Mouse (Mus musculus) stomach, embryonic 14.5 days (tissue): Measurements from ENCODE around the gene Actc1. TPM values are rescaled to one million over a fixed set of nuclear protein-coding genes. Genes with fewer than 3 reads are reported as not detected.

ENCODE experiments used
- ATAC-seq: fragments of 200-750 bp; cut with Nextera tagmentation; 2 replicates; pipeline ENCODE4 v1.8.0; 2017; ENCODE audit warnings: low read depth, moderate TSS enrichment; ENCODE audit not compliant: insufficient number of reproducible peaks, insufficient read depth, low FRiP score
- H3K27ac ChIP-seq: fragments of 300-500 bp; sonication (generic); 2 replicates; pipeline ENCODE4 v1.5.1; 2014; ENCODE audit warnings: mild to moderate bottlenecking, low read length, moderate library complexity, mixed read lengths
- H3K27me3 ChIP-seq: fragments of 300-500 bp; sonication (generic); 2 replicates; pipeline ENCODE4 v1.6.1; 2014; ENCODE audit warnings: low read length, control low read depth, mixed read lengths; ENCODE audit not compliant: control insufficient read depth, insufficient read depth
- H3K36me3 ChIP-seq: fragments of 300-500 bp; sonication (generic); 2 replicates; pipeline ENCODE4 v1.6.1; 2014; ENCODE audit warnings: mild to moderate bottlenecking, control low read depth, low read length, moderate library complexity, mixed read lengths; ENCODE audit not compliant: control insufficient read depth, insufficient read depth
- H3K4me1 ChIP-seq: fragments of 300-500 bp; sonication (generic); 2 replicates; pipeline ENCODE4 v1.6.1; 2014; ENCODE audit warnings: low read length, control low read depth, mixed read lengths; ENCODE audit not compliant: control insufficient read depth, insufficient read depth
- H3K4me2 ChIP-seq: fragments of 300-500 bp; sonication (generic); replicated peaks from 2 replicates; pipeline ENCODE4 v1.6.1; 2014; ENCODE audit warnings: low read depth, low read length, control low read depth
- H3K4me3 ChIP-seq: fragments of 300-500 bp; sonication (generic); 2 replicates; pipeline ENCODE4 v1.5.1; 2014; ENCODE audit warnings: low read depth, low read length, control low read depth
- H3K9ac ChIP-seq: fragments of 300-500 bp; sonication (generic); replicated peaks from 2 replicates; pipeline ENCODE4 v1.6.1; 2014; ENCODE audit warnings: low read depth, mild to moderate bottlenecking, control low read depth, low read length, moderate library complexity, mixed read lengths
- H3K9me3 ChIP-seq: fragments of 300-500 bp; sonication (generic); 2 replicates; pipeline ENCODE4 v1.6.1; 2016; ENCODE audit warnings: low read depth, low read length, control low read depth; ENCODE audit not compliant: control insufficient read depth
- WGBS: fragments of 180-500 bp; shearing (Covaris S2); extraction: QIAGEN DNeasy Blood & Tissue Kit; methylation state at CpG from one replicate; pipeline ENCODE4 v1.1.7; 2014; 5-methylcytosine and 5-hydroxymethylcytosine counted together
- polyA plus RNA-seq: library from polyadenylated mRNA; unstranded; fragments of >200 nt; fragmentation: Nextera tagmentation; extraction: Ambion mirVana; gene quantifications from 2 replicates; pipeline ENCODE4 v1.2.1, GENCODE M21; 2014

The Actc1 gene
- polyA plus RNA-seq, 1 experiment from 2014 or later: 43.6 TPM

- WGBS: 92% methylated on average over 5 of the region's 5 CpGs
- no peak overlapping the region for H3K27ac ChIP-seq
- ATAC-seq: no peak
- H3K9ac ChIP-seq: no peak overlapping the region
- H3K4me2 ChIP-seq: no peak overlapping the region
- no peaks in the 10 kb centered on the region for H3K9me3 ChIP-seq
- H3K4me3 ChIP-seq: no peak overlapping the region
- no peaks in the 10 kb centered on the region for H3K36me3 ChIP-seq
- H3K27me3 ChIP-seq: no peaks in the 10 kb centered on the region
- no peaks in the 10 kb centered on the region for H3K4me1 ChIP-seq
Measured at GRCm38 (mm10) chr2:114046151-114046664, 7.1 kb downstream of the Actc1 start.

- no peak for ATAC-seq
- no peaks in the 10 kb centered on the region for H3K27me3 ChIP-seq
- no peak overlapping the region for H3K9ac ChIP-seq
- no peaks in the 10 kb centered on the region for H3K36me3 ChIP-seq
- no peak overlapping the region for H3K27ac ChIP-seq
- H3K9me3 ChIP-seq: no peaks in the 10 kb centered on the region
- H3K4me2 ChIP-seq: no peak overlapping the region
- H3K4me3 ChIP-seq: no peak overlapping the region
- no peaks in the 10 kb centered on the region for H3K4me1 ChIP-seq
- WGBS: 66% methylated on average over 2 of the region's 2 CpGs
Measured at GRCm38 (mm10) chr2:114037926-114038325, 15.4 kb downstream of the Actc1 start.

- no peaks in the 10 kb centered on the region for H3K36me3 ChIP-seq
- H3K4me3 ChIP-seq: no peak overlapping the region
- no peaks in the 10 kb centered on the region for H3K27me3 ChIP-seq
- no peak for ATAC-seq
- H3K9ac ChIP-seq: no peak overlapping the region
- no peaks in the 10 kb centered on the region for H3K9me3 ChIP-seq
- no peak overlapping the region for H3K27ac ChIP-seq
- WGBS: 34% methylated on average over 2 of the region's 2 CpGs
- no peaks in the 10 kb centered on the region for H3K4me1 ChIP-seq
- H3K4me2 ChIP-seq: no peak overlapping the region
Measured at GRCm38 (mm10) chr2:114032259-114032658, 21.1 kb downstream of the Actc1 start.

DNA sequence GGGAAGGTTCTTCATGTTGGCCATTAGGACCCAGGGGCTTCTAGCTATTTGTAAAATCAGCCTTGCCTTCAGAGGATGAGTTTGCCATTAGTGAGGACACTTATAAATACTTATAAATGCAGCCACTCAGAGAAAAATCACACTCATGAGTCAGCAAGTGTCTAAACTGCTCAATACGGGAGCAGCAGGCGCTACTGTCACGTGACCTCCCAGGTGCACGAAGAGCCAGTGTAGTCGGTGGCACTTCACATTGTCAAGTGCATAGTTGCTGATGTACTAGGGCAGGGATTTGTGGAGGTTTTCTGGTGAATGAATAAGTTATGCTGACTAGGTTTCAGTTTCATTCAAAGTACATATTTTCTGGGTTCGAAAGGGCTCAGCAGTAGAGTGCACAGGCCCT is 30.0 kb downstream of the Actc1 start:
- Histone ChIP-seq H3K4me1 (no peaks in the 10 kb centered on the region), H3K4me2 (no peak overlapping the region), H3K9ac (no peak overlapping the region), H3K36me3 (no peaks in the 10 kb centered on the region), H3K27ac (no peak overlapping the region), H3K27me3 (no peaks in the 10 kb centered on the region), H3K9me3 (no peaks in the 10 kb centered on the region), H3K4me3 (no peak overlapping the region)
- ATAC-seq: no peak
- WGBS: 87% methylated on average over 6 of the region's 6 CpGs

- no peaks in the 10 kb centered on the region for H3K9me3 ChIP-seq
Measured at GRCm38 (mm10) chr2:114020210-114020563, 33.2 kb downstream of the Actc1 start.

DNA sequence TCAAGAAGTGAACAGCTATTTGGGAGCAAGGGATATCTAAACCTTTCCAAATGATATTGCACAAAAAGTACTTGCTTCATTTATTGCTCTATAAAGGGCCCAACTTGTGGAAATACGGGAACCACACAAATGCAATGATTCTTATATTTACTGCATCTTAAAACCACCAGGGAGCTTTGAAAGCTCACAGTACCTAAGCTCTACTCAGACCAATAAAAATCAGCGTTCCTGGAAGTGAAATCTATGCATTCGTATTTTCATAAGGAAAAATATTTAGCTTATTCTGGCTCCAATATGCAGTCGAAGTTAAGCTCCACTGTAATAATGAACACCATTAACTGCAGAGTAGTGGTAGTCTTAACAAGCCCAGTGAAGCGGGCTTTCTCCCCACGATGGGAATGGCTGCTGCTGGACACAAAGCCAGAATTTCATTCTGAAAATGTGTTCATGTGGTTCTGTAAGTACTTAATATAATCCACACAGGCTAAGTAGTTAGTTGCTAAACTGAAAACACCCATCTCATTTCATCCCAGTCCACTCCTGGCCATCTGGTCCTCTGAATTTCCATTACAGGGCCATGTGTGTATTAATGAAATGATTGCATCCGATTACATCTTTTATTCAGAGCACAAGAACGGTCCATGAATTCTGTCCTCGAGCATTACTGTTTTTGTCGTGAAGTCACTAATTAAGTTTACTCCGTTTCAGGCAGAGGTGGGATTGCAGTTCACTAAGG is 33.7 kb downstream of the Actc1 start:
- peaks cover 3% of the 10 kb centered on the region; the same call in 1 of the 2 replicates for H3K27me3 ChIP-seq
- no peak overlapping the region for H3K9ac ChIP-seq
- no peak overlapping the region for H3K4me2 ChIP-seq
- H3K9me3 ChIP-seq: no peaks in the 10 kb centered on the region
- ATAC-seq: no peak
- 82% methylated on average over 11 of the region's 11 CpGs for WGBS
- no peak overlapping the region for H3K27ac ChIP-seq
- no peaks in the 10 kb centered on the region for H3K4me1 ChIP-seq
- H3K4me3 ChIP-seq: no peak overlapping the region
- H3K36me3 ChIP-seq: no peaks in the 10 kb centered on the region

More at GRCm38 (mm10) chr2:114020210-114020563, 33.2 kb downstream of the Actc1 start:
- Histone ChIP-seq H3K4me2 (no peak overlapping the region), H3K9ac (no peak overlapping the region), H3K27ac (no peak overlapping the region), H3K36me3 (no peaks in the 10 kb centered on the region), H3K4me1 (no peaks in the 10 kb centered on the region), H3K27me3 (no peaks in the 10 kb centered on the region), H3K4me3 (no peak overlapping the region)
- no peak for ATAC-seq

DNA sequence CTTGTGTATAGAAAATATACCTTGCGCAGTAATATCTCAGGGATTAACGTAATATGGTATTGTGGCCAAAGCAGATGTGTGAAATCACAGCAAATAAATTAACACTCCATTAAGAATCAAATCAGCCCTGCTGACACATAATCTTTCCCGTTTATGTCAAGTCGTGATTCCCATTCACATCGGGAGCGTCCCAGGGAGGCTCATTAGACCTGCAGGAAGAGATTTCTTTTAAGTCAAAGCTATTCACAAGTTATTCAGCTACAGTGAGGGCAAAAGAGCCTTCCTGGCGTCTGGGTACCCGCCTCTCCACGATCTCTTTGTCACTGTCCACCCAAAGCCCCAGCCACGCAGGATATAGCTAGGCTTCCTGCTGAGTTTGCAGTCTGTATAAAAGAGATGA is 35.2 kb downstream of the Actc1 start:
- Histone ChIP-seq H3K36me3 (no peaks in the 10 kb centered on the region), H3K27me3 (peaks cover 18% of the 10 kb centered on the region), H3K27ac (no peak overlapping the region), H3K4me2 (no peak overlapping the region), H3K9ac (no peak overlapping the region), H3K4me1 (peaks cover 6% of the 10 kb centered on the region; the same call in 1 of the 2 replicates), H3K9me3 (no peaks in the 10 kb centered on the region), H3K4me3 (no peak overlapping the region)
- ATAC-seq: no peak
- 31% methylated on average over 10 of the region's 10 CpGs for WGBS

GRCm38 (mm10) chr2:114014839-114015238 is 38.5 kb downstream of the Actc1 start:
- H3K4me2 ChIP-seq: no peak overlapping the region
- H3K36me3 ChIP-seq: no peaks in the 10 kb centered on the region
- peaks cover 26% of the 10 kb centered on the region for H3K27me3 ChIP-seq
- no peak overlapping the region for H3K27ac ChIP-seq
- peaks cover 7% of the 10 kb centered on the region; the same call in 1 of the 2 replicates for H3K4me1 ChIP-seq
- no peaks in the 10 kb centered on the region for H3K9me3 ChIP-seq
- no peak for ATAC-seq
- H3K9ac ChIP-seq: no peak overlapping the region
- H3K4me3 ChIP-seq: no peak overlapping the region
- 73% methylated on average over 6 of the region's 6 CpGs for WGBS

GRCm38 (mm10) chr2:114013846-114014245 is 39.5 kb downstream of the Actc1 start:
- under 1% methylated on average over 13 of the region's 13 CpGs for WGBS
- Histone ChIP-seq H3K27me3 (peaks cover 26% of the 10 kb centered on the region), H3K36me3 (no peaks in the 10 kb centered on the region), H3K9me3 (no peaks in the 10 kb centered on the region), H3K9ac (no peak overlapping the region), H3K4me2 (peak overlapping the region; percentile 71), H3K27ac (no peak overlapping the region), H3K4me1 (peaks cover 7% of the 10 kb centered on the region; the same call in 1 of the 2 replicates), H3K4me3 (peak overlapping the region; percentile 33)
- no peak for ATAC-seq
